Mouse (Mus musculus): ENCODE results near the gene Fgf3.

DNA sequence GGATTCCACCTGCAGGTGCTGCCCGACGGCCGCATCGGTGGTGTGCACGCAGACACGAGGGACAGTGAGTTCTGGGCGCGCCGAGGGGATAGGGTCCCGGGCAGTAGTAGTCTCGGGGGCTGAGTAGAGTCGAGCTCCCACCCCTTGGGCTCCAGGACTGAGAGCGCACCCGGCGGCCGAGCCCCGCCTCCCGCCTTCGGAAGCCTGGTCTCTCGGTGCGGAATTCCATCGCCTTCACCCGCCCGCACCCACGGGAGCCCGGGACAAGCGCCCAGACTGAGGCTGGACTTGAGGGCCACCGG, 23.8 kb downstream of the Fgf3 start:
- TF ChIP-seq CTCF (IDR thresholded peaks at IDR 0.05; ENCODE audit: control insufficient read depth, insufficient read depth, insufficient read length) (no peak), USF1 (IDR thresholded peaks at IDR 0.05; ENCODE audit: low read depth) (no peak), MAX (IDR thresholded peaks at IDR 0.05) (no peak), FOSL1 (IDR thresholded peaks at IDR 0.05; ENCODE audit: insufficient read depth, low read length, poor library complexity, severe bottlenecking) (no peak), MYOD1 (IDR thresholded peaks at IDR 0.05; ENCODE audit: control insufficient read depth, insufficient read length, low read depth) (no peak), CEBPB (IDR thresholded peaks at IDR 0.05; ENCODE audit: low read depth) (no peak), MYOG (IDR thresholded peaks at IDR 0.05; ENCODE audit: control insufficient read depth, extremely low read depth, insufficient read length) (no peak)
